Mouse (Mus musculus): ENCODE data around the gene Madd. TPM values are rescaled to one million over a fixed set of nuclear protein-coding genes. Genes with fewer than 3 reads are reported as not detected.

Madd gene
- polyA plus RNA-seq, 2 experiments = 8.6 to 18.1 TPM

GRCm38 (mm10) chr2:91130126-91130525, 53.5 kb downstream of the Madd start:
- no peaks in the 10 kb centered on the region for H3K4me1 ChIP-seq (ENCODE audit: control insufficient read depth, insufficient read depth, low read length)
- no peak overlapping the region for H3K9ac ChIP-seq (ENCODE audit: low read depth, low read length, severe bottlenecking)
- no peak overlapping the region for H3K27ac ChIP-seq (replicated peaks; ENCODE audit: low read depth, low read length)
- no peak overlapping the region for H3K4me3 ChIP-seq (replicated peaks; ENCODE audit: low read length)
- 91% methylated on average over 6 of the region's 6 CpGs for WGBS
- H3K9me3 ChIP-seq (ENCODE audit: control insufficient read depth, low read length) = no peaks in the 10 kb centered on the region
- H3K4me2 ChIP-seq (replicated peaks; ENCODE audit: low read depth, low read length, severe bottlenecking) = no peak overlapping the region
- no peak for TF ChIP-seq POLR2A (IDR thresholded peaks at IDR 0.05; ENCODE audit: borderline replicate concordance, extremely low read depth, insufficient read depth, insufficient read length)
- no peak for ATAC-seq (ENCODE audit: low FRiP score, low read depth)
- H3K36me3 ChIP-seq (ENCODE audit: control insufficient read depth, insufficient read depth, low read length) = no peaks in the 10 kb centered on the region
- H3K27me3 ChIP-seq (ENCODE audit: control insufficient read depth, insufficient read depth, low read length) = no peaks in the 10 kb centered on the region
- no peak for DNase-seq (ENCODE audit: low spot score)

DNA sequence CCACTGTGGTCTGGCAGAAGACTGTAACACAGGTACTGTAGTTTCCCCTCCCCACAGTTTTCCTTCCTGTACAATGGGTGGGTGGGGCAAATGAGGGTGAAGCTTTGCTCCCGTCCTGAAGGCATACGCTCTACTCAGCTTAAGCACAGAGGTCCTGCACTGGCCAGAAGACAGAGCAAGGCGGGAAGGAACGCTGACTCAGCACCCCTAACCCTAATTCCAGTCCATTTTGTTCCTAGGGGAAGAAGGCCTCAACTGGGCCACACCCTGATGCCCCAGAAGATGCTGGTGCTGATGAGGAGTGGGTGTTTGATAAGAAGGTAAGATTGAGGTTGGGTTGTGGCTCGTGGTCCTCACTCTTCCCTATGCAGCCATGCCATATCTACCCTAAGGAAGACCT, 54.9 kb downstream of the Madd start:
- H3K9ac ChIP-seq (ENCODE audit: low read depth, low read length, severe bottlenecking) = no peak overlapping the region
- no peaks in the 10 kb centered on the region for H3K27me3 ChIP-seq (ENCODE audit: control insufficient read depth, insufficient read depth, low read length)
- WGBS = 79% methylated on average over 5 of the region's 5 CpGs
- no peaks in the 10 kb centered on the region for H3K36me3 ChIP-seq (ENCODE audit: control insufficient read depth, insufficient read depth, low read length)
- H3K9me3 ChIP-seq (ENCODE audit: control insufficient read depth, low read length) = no peaks in the 10 kb centered on the region
- no peak overlapping the region for H3K27ac ChIP-seq (replicated peaks; ENCODE audit: low read depth, low read length)
- H3K4me1 ChIP-seq (ENCODE audit: control insufficient read depth, insufficient read depth, low read length) = no peaks in the 10 kb centered on the region
- no peak overlapping the region for H3K4me3 ChIP-seq (replicated peaks; ENCODE audit: low read length)
- TF ChIP-seq POLR2A (IDR thresholded peaks at IDR 0.05; ENCODE audit: borderline replicate concordance, extremely low read depth, insufficient read depth, insufficient read length) = no peak
- ATAC-seq (ENCODE audit: low FRiP score, low read depth) = no peak
- DNase-seq (ENCODE audit: low spot score) = no peak
- H3K4me2 ChIP-seq (replicated peaks; ENCODE audit: low read depth, low read length, severe bottlenecking) = no peak overlapping the region

DNA sequence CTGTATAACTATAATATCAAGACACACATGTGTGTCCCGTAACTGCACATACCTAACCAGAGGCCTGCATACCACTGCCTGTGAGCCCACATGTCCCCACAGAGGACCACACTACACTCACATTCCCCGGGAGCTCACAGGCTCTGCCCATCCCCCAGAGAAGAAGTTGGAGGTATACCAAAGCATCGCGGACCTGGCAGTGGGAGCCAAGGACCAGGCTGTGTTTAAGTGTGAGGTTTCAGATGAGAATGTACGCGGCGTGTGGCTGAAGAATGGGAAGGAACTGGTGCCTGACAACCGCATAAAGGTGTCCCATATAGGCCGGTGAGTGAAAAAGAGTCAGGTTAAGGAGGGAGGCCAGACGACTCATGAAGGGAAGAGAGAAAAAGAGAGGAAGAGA, 58.5 kb downstream of the Madd start:
- no peaks in the 10 kb centered on the region for H3K4me1 ChIP-seq (ENCODE audit: control insufficient read depth, insufficient read depth, low read length)
- no peaks in the 10 kb centered on the region for H3K27me3 ChIP-seq (ENCODE audit: control insufficient read depth, insufficient read depth, low read length)
- no peak for TF ChIP-seq POLR2A (IDR thresholded peaks at IDR 0.05; ENCODE audit: borderline replicate concordance, extremely low read depth, insufficient read depth, insufficient read length)
- ATAC-seq (ENCODE audit: low FRiP score, low read depth) = no peak
- WGBS = 80% methylated on average over 10 of the region's 10 CpGs
- no peaks in the 10 kb centered on the region for H3K36me3 ChIP-seq (ENCODE audit: control insufficient read depth, insufficient read depth, low read length)
- no peaks in the 10 kb centered on the region for H3K9me3 ChIP-seq (ENCODE audit: control insufficient read depth, low read length)
- no peak for DNase-seq (ENCODE audit: low spot score)
- H3K4me2 ChIP-seq (replicated peaks; ENCODE audit: low read depth, low read length, severe bottlenecking) = no peak overlapping the region
- H3K27ac ChIP-seq (replicated peaks; ENCODE audit: low read depth, low read length) = no peak overlapping the region
- no peak overlapping the region for H3K4me3 ChIP-seq (replicated peaks; ENCODE audit: low read length)
- H3K9ac ChIP-seq (ENCODE audit: low read depth, low read length, severe bottlenecking) = no peak overlapping the region

- Histone ChIP-seq H3K4me3 (replicated peaks; ENCODE audit: low read length) (no peak overlapping the region), H3K4me1 (ENCODE audit: control insufficient read depth, insufficient read depth, low read length) (no peaks in the 10 kb centered on the region), H3K9ac (ENCODE audit: low read depth, low read length, severe bottlenecking) (no peak overlapping the region), H3K27ac (replicated peaks; ENCODE audit: low read depth, low read length) (no peak overlapping the region), H3K27me3 (ENCODE audit: control insufficient read depth, insufficient read depth, low read length) (no peaks in the 10 kb centered on the region), H3K9me3 (ENCODE audit: control insufficient read depth, low read length) (no peaks in the 10 kb centered on the region), H3K4me2 (replicated peaks; ENCODE audit: low read depth, low read length, severe bottlenecking) (no peak overlapping the region), H3K36me3 (ENCODE audit: control insufficient read depth, insufficient read depth, low read length) (no peaks in the 10 kb centered on the region)
- DNase-seq (ENCODE audit: low spot score) (no peak), ATAC-seq (ENCODE audit: low FRiP score, low read depth) (no peak)
- no peak for TF ChIP-seq POLR2A (IDR thresholded peaks at IDR 0.05; ENCODE audit: borderline replicate concordance, extremely low read depth, insufficient read depth, insufficient read length)
- WGBS = 79% methylated on average over 6 of the region's 6 CpGs
Observed at GRCm38 (mm10) chr2:91123521-91123920, 60.1 kb downstream of the Madd start.

DNA sequence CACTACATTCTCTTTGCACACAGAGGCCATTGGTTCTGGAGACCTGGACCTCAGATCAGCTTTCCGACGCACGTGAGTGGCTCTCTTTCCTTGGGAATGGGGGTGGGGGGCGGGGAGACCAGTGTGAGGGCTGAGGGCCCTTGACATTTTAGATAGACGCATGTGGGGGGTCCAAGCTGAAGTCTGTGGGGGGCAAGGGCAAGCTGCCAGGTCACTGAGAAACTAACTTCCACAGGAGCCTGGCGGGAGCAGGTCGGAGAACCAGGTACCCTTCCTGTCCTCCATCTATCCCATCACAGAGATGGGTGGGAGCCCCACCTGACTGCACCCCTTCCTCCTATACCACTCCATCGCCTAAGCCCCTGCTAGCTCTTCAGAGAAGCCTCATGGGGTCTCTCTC, 62.1 kb downstream of the Madd start:
- H3K4me1 ChIP-seq (ENCODE audit: control insufficient read depth, insufficient read depth, low read length) = no peaks in the 10 kb centered on the region
- no peaks in the 10 kb centered on the region for H3K27me3 ChIP-seq (ENCODE audit: control insufficient read depth, insufficient read depth, low read length)
- TF ChIP-seq POLR2A (IDR thresholded peaks at IDR 0.05; ENCODE audit: borderline replicate concordance, extremely low read depth, insufficient read depth, insufficient read length) = no peak
- H3K9me3 ChIP-seq (ENCODE audit: control insufficient read depth, low read length) = no peaks in the 10 kb centered on the region
- WGBS = 52% methylated on average over 8 of the region's 8 CpGs
- H3K4me2 ChIP-seq (replicated peaks; ENCODE audit: low read depth, low read length, severe bottlenecking) = no peak overlapping the region
- H3K36me3 ChIP-seq (ENCODE audit: control insufficient read depth, insufficient read depth, low read length) = no peaks in the 10 kb centered on the region
- ATAC-seq (ENCODE audit: low FRiP score, low read depth) (no peak), DNase-seq (ENCODE audit: low spot score) (no peak)
- no peak overlapping the region for H3K27ac ChIP-seq (replicated peaks; ENCODE audit: low read depth, low read length)
- no peak overlapping the region for H3K9ac ChIP-seq (ENCODE audit: low read depth, low read length, severe bottlenecking)
- H3K4me3 ChIP-seq (replicated peaks; ENCODE audit: low read length) = no peak overlapping the region

- Histone ChIP-seq H3K4me3 (replicated peaks; ENCODE audit: low read length) (no peak overlapping the region), H3K9ac (ENCODE audit: low read depth, low read length, severe bottlenecking) (no peak overlapping the region), H3K4me1 (ENCODE audit: control insufficient read depth, insufficient read depth, low read length) (no peaks in the 10 kb centered on the region), H3K27ac (replicated peaks; ENCODE audit: low read depth, low read length) (no peak overlapping the region), H3K9me3 (ENCODE audit: control insufficient read depth, low read length) (no peaks in the 10 kb centered on the region), H3K27me3 (ENCODE audit: control insufficient read depth, insufficient read depth, low read length) (no peaks in the 10 kb centered on the region), H3K36me3 (ENCODE audit: control insufficient read depth, insufficient read depth, low read length) (no peaks in the 10 kb centered on the region), H3K4me2 (replicated peaks; ENCODE audit: low read depth, low read length, severe bottlenecking) (no peak overlapping the region)
- no peak for TF ChIP-seq POLR2A (IDR thresholded peaks at IDR 0.05; ENCODE audit: borderline replicate concordance, extremely low read depth, insufficient read depth, insufficient read length)
- WGBS = 79% methylated on average over 6 of the region's 6 CpGs
- ATAC-seq (ENCODE audit: low FRiP score, low read depth) = no peak
- DNase-seq (ENCODE audit: low spot score) = no peak
Observed at GRCm38 (mm10) chr2:91121011-91121410, 62.6 kb downstream of the Madd start.
